Mouse (Mus musculus): Measurements from ENCODE around the gene Tmc6. TPM values are rescaled to one million over a fixed set of nuclear protein-coding genes. Genes with fewer than 3 reads are reported as not detected.

Gene Tmc6
- polyA plus RNA-seq, 1 experiment from 2014 or later: 22.4 TPM

GRCm38 (mm10) chr11:117810401-117811046, 28.5 kb upstream of the Tmc6 start:
- no peaks in the 10 kb centered on the region for H3K27me3 ChIP-seq
- H3K4me2 ChIP-seq: peak overlapping the region; percentile 99
- peaks cover 23% of the 10 kb centered on the region for H3K4me1 ChIP-seq (replicated peaks)
- H3K4me3 ChIP-seq (replicated peaks): peak overlapping the region; percentile 87
- no peaks in the 10 kb centered on the region for H3K9me3 ChIP-seq
- peak overlapping the region; percentile 74; the same call in 1 of the 2 replicates for H3K9ac ChIP-seq (replicated peaks)
- H3K27ac ChIP-seq: peak overlapping the region; percentile 29; the same call in 1 of the 2 replicates
- peaks cover 38% of the 10 kb centered on the region for H3K36me3 ChIP-seq
- 1% methylated on average over 21 of the region's 21 CpGs for WGBS
- peak; percentile 71 for ATAC-seq (ENCODE audit: insufficient number of reproducible peaks, insufficient read depth, low FRiP score, low TSS enrichment, low read depth)

GRCm38 (mm10) chr11:117809407-117810311, 27.7 kb upstream of the Tmc6 start, which contains the start of the genes Gm20708 and Syngr2:
Gene Gm20708 (plus strand): TSS chr11:117809668.
Gene Syngr2 (plus strand): TSS chr11:117809668.
- Histone ChIP-seq H3K9me3 (no peaks in the 10 kb centered on the region), H3K27ac (peak within 1 kb of the TSS; percentile 29; the same call in 1 of the 2 replicates), H3K36me3 (peaks cover 30% of the 10 kb centered on the region), H3K4me2 (peak within 1 kb of the TSS; percentile 99), H3K27me3 (no peaks in the 10 kb centered on the region), H3K4me1 (replicated peaks) (peaks cover 23% of the 10 kb centered on the region), H3K4me3 (replicated peaks) (peak within 1 kb of the TSS; percentile 87), H3K9ac (replicated peaks) (peak within 1 kb of the TSS; percentile 74)
- peak; percentile 27; the same call in 1 of the 2 replicates for ATAC-seq (ENCODE audit: insufficient number of reproducible peaks, insufficient read depth, low FRiP score, low TSS enrichment, low read depth)
- under 1% methylated on average over 75 of the region's 75 CpGs for WGBS

- ATAC-seq (ENCODE audit: insufficient number of reproducible peaks, insufficient read depth, low FRiP score, low TSS enrichment, low read depth): no peak
These were observed 24.8 kb upstream of the Tmc6 start for GRCm38 (mm10) chr11:117806781-117807180.

GRCm38 (mm10) chr11:117803166-117803688, 21.2 kb upstream of the Tmc6 start:
- no peaks in the 10 kb centered on the region for H3K9me3 ChIP-seq
- no peak overlapping the region for H3K27ac ChIP-seq
- 86% methylated on average over 3 of the region's 3 CpGs for WGBS

More at GRCm38 (mm10) chr11:117806781-117807180, 24.8 kb upstream of the Tmc6 start:
- WGBS: 93% methylated on average over 6 of the region's 6 CpGs
- H3K36me3 ChIP-seq: peaks cover under 1% of the 10 kb centered on the region; the same call in 1 of the 2 replicates
- H3K4me3 ChIP-seq (replicated peaks): no peak overlapping the region
- no peak overlapping the region for H3K9ac ChIP-seq (replicated peaks)
- peaks cover 23% of the 10 kb centered on the region for H3K4me1 ChIP-seq (replicated peaks)
- no peaks in the 10 kb centered on the region for H3K27me3 ChIP-seq
- no peak overlapping the region for H3K27ac ChIP-seq
- H3K9me3 ChIP-seq: no peaks in the 10 kb centered on the region
- H3K4me2 ChIP-seq: no peak overlapping the region

GRCm38 (mm10) chr11:117801650-117802049, 19.7 kb upstream of the Tmc6 start:
- H3K27ac ChIP-seq: no peak overlapping the region
- H3K9me3 ChIP-seq: no peaks in the 10 kb centered on the region
- H3K9ac ChIP-seq (replicated peaks): no peak overlapping the region
- H3K4me2 ChIP-seq: no peak overlapping the region
- peaks cover 4% of the 10 kb centered on the region; the same call in 1 of the 2 replicates for H3K27me3 ChIP-seq
- 64% methylated on average over 7 of the region's 7 CpGs for WGBS
- no peak for ATAC-seq (ENCODE audit: insufficient number of reproducible peaks, insufficient read depth, low FRiP score, low TSS enrichment, low read depth)
- H3K4me3 ChIP-seq (replicated peaks): no peak overlapping the region
- H3K36me3 ChIP-seq: no peaks in the 10 kb centered on the region
- peaks cover 12% of the 10 kb centered on the region for H3K4me1 ChIP-seq (replicated peaks)

More at GRCm38 (mm10) chr11:117803166-117803688, 21.2 kb upstream of the Tmc6 start:
- H3K9ac ChIP-seq (replicated peaks): no peak overlapping the region
- no peaks in the 10 kb centered on the region for H3K36me3 ChIP-seq
- H3K4me3 ChIP-seq (replicated peaks): no peak overlapping the region
- no peak overlapping the region for H3K4me2 ChIP-seq
- no peak for ATAC-seq (ENCODE audit: insufficient number of reproducible peaks, insufficient read depth, low FRiP score, low TSS enrichment, low read depth)
- peaks cover 4% of the 10 kb centered on the region; the same call in 1 of the 2 replicates for H3K27me3 ChIP-seq
- peaks cover 8% of the 10 kb centered on the region for H3K4me1 ChIP-seq (replicated peaks)

- WGBS: 83% methylated on average over 7 of the region's 7 CpGs
- no peak overlapping the region for H3K27ac ChIP-seq
- no peak overlapping the region for H3K9ac ChIP-seq (replicated peaks)
- H3K4me1 ChIP-seq (replicated peaks): peaks cover 12% of the 10 kb centered on the region
- H3K9me3 ChIP-seq: no peaks in the 10 kb centered on the region
- no peak overlapping the region for H3K4me3 ChIP-seq (replicated peaks)
- peaks cover 4% of the 10 kb centered on the region; the same call in 1 of the 2 replicates for H3K27me3 ChIP-seq
- H3K36me3 ChIP-seq: no peaks in the 10 kb centered on the region
- ATAC-seq (ENCODE audit: insufficient number of reproducible peaks, insufficient read depth, low FRiP score, low TSS enrichment, low read depth): no peak
- no peak overlapping the region for H3K4me2 ChIP-seq
These were observed 18.0 kb upstream of the Tmc6 start for GRCm38 (mm10) chr11:117800038-117800437.

GRCm38 (mm10) chr11:117799174-117799573, 17.2 kb upstream of the Tmc6 start:
- Histone ChIP-seq H3K4me3 (replicated peaks) (no peak overlapping the region), H3K4me2 (no peak overlapping the region), H3K9me3 (no peaks in the 10 kb centered on the region), H3K36me3 (no peaks in the 10 kb centered on the region), H3K9ac (replicated peaks) (no peak overlapping the region), H3K27ac (no peak overlapping the region), H3K27me3 (peaks cover 4% of the 10 kb centered on the region; the same call in 1 of the 2 replicates), H3K4me1 (replicated peaks) (peaks cover 13% of the 10 kb centered on the region)
- no peak for ATAC-seq (ENCODE audit: insufficient number of reproducible peaks, insufficient read depth, low FRiP score, low TSS enrichment, low read depth)
- 65% methylated on average over 5 of the region's 5 CpGs for WGBS

GRCm38 (mm10) chr11:117798160-117798541, 16.2 kb upstream of the Tmc6 start:
- peaks cover 5% of the 10 kb centered on the region for H3K27me3 ChIP-seq
- H3K9me3 ChIP-seq: no peaks in the 10 kb centered on the region
- no peak for ATAC-seq (ENCODE audit: insufficient number of reproducible peaks, insufficient read depth, low FRiP score, low TSS enrichment, low read depth)
- no peaks in the 10 kb centered on the region for H3K36me3 ChIP-seq
- no peak overlapping the region for H3K4me2 ChIP-seq
- peaks cover 16% of the 10 kb centered on the region for H3K4me1 ChIP-seq (replicated peaks)
- peak overlapping the region; percentile 40; the same call in 1 of the 2 replicates for H3K9ac ChIP-seq (replicated peaks)
- H3K4me3 ChIP-seq (replicated peaks): no peak overlapping the region
- no peak overlapping the region for H3K27ac ChIP-seq
- 43% methylated on average over 2 of the region's 2 CpGs for WGBS

GRCm38 (mm10) chr11:117797511-117798159, 15.6 kb upstream of the Tmc6 start, which contains the start of gene 6030468B19Rik:
Gene 6030468B19Rik (plus strand): TSS chr11:117797660.
- H3K9me3 ChIP-seq: no peaks in the 10 kb centered on the region
- H3K36me3 ChIP-seq: no peaks in the 10 kb centered on the region
- H3K27ac ChIP-seq: no peak within 1 kb of the TSS
- no peak within 1 kb of the TSS for H3K4me2 ChIP-seq
- ATAC-seq (ENCODE audit: insufficient number of reproducible peaks, insufficient read depth, low FRiP score, low TSS enrichment, low read depth): no peak
- H3K4me3 ChIP-seq (replicated peaks): no peak within 1 kb of the TSS
- peak within 1 kb of the TSS; percentile 40; the same call in 1 of the 2 replicates for H3K9ac ChIP-seq (replicated peaks)
- peaks cover 17% of the 10 kb centered on the region for H3K4me1 ChIP-seq (replicated peaks)
- 52% methylated on average over 9 of the region's 9 CpGs for WGBS
- H3K27me3 ChIP-seq: peaks cover 6% of the 10 kb centered on the region

GRCm38 (mm10) chr11:117796954-117797353, 15.0 kb upstream of the Tmc6 start:
- Histone ChIP-seq H3K4me2 (no peak overlapping the region), H3K27me3 (peaks cover 6% of the 10 kb centered on the region), H3K9me3 (no peaks in the 10 kb centered on the region), H3K4me3 (replicated peaks) (no peak overlapping the region), H3K36me3 (no peaks in the 10 kb centered on the region), H3K27ac (no peak overlapping the region), H3K4me1 (replicated peaks) (peaks cover 23% of the 10 kb centered on the region), H3K9ac (replicated peaks) (no peak overlapping the region)
- 33% methylated on average over 5 of the region's 5 CpGs for WGBS
- no peak for ATAC-seq (ENCODE audit: insufficient number of reproducible peaks, insufficient read depth, low FRiP score, low TSS enrichment, low read depth)

All from limb, embryonic 12.5 days (tissue).